Mouse (Mus musculus) left cerebral cortex, adult 18-20 months (tissue): Measurements from ENCODE around the gene Inava. TPM values are rescaled to one million over a fixed set of nuclear protein-coding genes. Genes with fewer than 3 reads are reported as not detected.
A peak's percentile ranks its signal among the peaks of the same experiment; 100 is the strongest.

Source experiments
- DNase-seq, 2 experiments: peaks; one replicate each; pipeline ENCODE4 v3.0.0; 2021 to 2022; ENCODE audit warnings: low spot score in 2 of 2, mixed read lengths in 1 of 2
- total RNA-seq, 2 experiments: library from RNA; stranded (reverse); gene quantifications; 2 replicates each; pipeline ENCODE4 v1.2.3; 2021

Inava gene
- total RNA-seq, 2 experiments from 2014 or later, result 1.6 to 2.3 TPM

DNA sequence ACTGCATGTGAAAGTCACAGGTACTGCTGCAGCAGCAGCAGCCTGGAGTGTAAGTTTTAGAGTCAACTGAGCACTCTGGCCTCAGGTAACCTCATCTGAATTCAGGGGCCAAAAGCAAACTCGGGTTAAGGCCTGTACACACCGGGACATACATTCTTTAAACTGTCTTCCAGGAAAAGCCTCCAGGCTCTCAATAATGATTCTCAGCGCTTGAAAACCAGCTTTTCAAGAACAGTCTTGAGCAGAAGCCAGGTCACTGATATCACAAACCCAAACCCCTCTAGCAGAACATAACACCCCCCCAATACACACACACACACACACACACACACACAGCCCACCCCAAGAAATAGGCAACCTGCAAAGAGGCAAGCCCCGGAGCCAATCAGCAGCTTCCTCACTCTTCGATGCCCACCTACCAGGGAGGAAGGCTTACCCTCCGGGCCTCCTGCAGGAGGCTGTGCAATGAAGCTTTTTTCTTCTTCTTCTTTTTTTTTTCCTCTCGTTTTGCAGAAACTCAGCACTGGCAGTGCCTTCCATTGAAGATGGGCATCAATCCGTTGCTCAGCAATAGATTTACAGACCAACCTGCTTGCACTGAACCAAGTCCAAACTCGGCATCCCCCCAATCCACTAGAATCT is 1.7 kb downstream of the Inava start:
- no peak for DNase-seq

DNA sequence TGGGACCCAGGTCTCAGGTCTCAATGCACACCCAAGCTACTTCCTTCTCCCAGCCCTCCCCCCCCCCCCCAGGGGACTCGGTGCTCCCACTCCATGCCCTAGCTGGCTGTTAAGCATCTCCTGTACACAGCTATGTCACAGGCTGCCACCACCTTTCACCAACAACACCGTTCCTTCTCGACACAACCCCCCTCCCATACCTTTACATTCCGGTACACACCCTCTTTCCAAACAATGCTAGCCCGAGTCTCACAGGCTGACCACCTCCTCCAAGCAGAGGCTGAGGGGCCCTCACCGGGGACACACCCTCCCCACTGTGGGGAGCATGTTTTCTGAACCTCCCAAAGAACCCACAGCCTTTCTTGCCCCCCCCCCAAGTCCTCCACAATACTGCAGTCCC is 2.5 kb downstream of the Inava start:
- DNase-seq, result no peak

DNA sequence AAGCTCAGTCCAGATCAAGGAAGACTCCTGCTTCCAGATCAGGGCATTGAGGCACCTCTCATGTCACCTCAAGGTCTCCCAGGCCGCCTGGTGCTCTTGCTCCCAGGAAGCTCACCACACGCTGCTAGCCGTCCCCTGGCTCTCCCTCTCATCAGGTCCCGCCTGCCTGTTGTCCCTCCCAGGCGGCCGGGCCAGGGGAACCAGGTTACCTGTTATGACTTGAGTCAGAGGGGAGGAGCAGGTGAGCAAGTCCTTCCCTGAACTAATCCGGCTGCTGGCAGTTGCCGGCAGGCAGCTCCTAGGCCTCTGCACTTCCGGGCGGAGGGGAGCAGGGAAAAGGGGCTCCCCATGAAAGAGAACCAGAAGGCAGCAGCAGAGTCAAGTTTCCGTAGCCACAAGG is 3.9 kb downstream of the Inava start:
- no peak for DNase-seq

DNA sequence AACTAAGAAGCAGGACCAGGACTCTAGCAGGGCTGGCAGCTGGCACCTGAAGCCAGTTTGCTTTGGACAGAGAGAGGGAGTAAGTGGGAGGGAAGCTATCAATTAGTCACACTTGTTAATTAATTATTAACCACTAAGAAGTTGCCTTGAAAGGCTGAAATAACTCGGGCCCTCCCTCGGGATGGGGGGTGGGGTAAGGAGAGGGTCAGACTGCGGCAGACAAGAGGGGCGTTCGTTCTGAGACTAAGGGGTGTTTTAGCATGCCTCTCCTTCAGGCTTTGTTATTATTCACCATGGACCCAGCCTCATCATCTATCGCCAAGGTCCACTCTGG is 5.1 kb downstream of the Inava start:
- DNase-seq, result no peak

DNA sequence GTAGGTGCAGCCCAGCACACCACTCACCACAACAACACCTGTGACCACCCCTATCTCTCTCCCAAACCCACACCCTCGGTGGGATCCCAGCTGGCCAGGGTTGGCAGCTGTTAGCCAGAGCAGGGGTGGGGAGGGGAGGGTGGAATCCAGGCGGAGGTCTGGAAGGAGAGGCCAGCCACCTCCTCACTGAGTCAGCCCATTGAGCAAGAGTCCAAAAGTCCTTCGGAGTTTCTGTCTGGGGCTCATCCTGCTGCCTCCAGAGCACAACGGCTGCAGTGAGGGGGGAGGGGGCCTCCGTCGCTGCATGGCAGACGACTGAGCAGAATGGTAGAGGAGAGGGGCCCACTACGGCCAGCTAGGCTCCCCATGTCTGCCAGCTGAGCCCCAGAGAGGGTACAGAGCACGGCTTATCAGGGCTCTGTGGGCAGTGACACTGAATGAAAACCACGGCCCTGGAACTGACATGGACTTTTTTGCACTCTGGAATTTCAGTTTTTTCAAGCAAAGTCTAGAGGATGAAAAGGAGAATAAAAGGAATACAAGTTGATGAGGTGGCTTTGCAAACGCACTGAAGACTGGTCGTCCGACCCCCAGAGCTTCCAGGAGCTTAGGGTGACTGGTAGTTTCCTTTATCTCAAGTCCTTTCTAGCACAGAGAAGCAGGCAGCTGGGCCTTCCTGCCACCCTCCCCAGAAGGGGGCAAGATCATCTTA is 5.6 kb downstream of the Inava start:
- DNase-seq, result no peak

DNA sequence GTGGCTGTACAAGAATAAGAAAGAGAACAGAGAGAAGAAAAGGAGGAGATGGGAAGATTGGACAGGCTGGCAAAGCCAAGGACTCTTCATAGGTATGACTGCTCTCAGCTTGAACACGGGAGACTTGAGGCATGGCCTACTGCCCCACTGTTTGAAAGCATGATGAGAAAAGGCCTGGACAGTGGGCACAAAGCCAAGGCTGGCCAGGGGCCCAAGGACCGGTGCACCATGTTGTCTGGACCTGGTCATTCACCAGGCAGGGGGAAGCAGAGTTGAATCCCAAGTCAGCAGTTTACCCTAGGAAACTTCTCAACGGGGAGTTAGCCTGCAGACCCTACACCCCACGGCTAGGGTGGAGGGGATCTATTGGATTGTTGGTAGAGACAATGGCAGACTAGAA is 6.2 kb downstream of the Inava start:
- no peak for DNase-seq

DNA sequence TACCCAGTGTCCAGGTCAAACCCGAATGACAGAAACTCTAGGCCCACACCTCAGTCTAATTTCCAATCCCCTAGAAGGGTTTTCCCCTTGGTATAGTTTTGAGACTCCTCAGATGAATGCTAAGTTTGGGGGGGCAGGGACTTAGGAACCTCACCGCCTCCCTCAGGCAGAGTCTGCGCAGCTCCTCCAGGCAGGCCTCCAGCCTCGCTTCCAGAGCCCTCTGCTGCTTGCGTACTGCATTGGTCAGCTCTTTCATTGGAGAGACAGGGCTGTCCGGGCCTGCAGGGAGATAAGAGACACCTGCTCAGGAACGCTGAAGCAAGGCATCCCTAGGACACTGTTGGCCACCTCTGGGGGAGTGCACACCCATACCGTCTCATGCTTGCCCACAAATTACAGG is 7.4 kb downstream of the Inava start:
- no peak for DNase-seq

DNA sequence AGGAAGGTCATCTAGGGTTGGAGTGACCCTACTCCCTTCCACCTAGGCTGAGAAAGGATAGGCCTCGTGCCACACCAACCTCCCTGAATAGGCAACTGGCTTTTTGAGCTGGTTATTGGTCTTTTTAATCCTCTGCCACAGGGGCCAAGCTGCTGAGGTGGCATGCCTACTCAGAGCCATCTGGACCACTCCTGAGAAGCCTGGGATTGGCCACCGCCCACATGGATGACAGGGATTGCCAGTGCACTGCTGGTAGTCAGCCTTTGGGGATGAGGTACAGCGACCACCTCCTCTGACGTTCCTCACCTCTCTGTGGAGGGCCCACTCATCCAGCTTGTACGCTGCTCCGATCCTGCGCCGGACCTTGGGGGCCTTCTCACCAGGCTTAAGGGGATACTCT is 8.2 kb downstream of the Inava start:
- no peak for DNase-seq

DNA sequence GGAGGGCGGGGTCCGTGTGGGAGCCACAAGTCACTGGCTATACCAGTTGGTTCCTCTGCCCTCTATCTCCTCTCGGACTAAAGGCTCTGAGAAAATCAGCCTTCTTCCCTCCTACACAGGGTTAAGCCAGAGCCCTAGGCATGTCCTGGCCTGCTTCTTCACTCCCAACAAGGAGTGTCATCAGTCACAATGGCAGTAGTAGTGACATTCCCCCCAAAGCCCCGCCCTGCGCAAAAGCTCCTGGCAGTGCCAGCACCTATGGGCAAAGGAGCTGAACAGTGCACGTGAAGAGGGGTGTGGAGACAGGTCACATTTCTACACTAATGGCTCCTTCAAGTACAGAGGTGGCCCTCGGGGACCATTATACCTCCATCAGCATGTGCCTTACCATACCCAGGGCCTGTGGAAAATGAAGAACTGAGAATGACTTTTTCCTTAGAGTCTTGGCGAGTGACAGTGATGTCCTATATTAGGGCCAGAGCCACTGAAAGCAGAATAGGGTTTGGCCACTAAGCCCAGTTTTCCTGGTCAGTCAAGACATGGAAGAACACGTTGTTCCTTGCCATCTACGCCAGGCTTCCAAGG is 10.2 kb downstream of the Inava start:
- DNase-seq, result no peak

DNA sequence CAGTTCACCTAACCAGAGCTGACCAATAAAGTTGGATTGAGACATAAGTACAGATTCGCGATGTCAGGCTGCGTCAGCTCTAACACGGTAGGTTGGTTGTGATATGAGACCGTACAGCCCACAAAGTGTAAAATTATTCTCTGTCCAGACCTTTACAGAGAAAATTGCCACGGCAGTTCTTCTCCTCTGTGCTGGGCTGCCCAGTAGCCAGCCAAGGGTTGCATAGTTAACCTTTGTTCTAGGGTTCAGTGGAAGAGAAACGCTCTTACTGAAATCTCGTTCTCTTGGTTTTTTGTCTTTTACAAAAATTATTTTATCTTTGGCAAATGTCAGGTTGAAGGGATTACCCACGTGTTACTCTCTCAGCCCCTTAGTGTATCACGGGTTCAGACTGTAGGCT is 11.7 kb downstream of the Inava start:
- DNase-seq, result no peak

DNA sequence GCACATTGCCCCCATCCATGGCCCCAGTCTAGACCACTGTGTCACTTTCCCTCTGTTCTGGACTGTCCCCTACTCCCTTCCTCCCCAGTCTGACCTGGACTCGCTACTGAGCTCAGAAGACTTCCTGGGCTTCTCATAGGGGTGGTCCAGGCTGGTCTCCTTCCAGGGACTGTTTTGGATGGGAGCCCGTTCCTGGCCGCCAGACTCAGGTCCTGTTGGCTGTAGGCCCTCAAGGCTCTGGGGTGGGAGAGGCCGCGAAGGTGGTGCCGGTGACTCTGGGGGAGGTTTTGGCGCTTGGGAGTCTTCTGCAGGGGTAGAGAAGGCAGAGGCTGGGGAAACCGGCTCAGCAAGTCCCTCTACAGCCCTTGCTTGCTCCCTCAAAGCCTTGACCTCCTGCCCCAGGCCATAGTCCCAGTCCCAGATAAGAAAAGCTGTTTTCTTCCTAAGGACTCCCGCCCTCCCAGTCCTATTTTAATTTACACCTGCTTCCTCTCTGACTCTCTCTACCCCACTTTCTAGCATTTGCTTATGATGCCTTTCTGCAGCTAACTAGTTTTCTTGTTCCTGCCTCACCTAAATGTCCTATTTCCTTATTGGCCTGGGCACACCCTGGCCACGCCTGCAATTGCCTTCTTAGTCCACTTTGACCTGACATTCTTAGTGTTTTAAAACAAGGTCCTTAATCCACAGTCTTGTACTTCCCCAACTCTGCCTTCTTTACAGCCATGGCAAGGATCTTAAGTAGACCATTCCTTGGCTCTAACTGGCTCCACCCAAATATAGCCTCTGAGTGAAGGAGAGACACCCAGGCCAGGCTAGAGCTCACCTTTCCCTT is 13.8 kb downstream of the Inava start:
- no peak for DNase-seq

DNA sequence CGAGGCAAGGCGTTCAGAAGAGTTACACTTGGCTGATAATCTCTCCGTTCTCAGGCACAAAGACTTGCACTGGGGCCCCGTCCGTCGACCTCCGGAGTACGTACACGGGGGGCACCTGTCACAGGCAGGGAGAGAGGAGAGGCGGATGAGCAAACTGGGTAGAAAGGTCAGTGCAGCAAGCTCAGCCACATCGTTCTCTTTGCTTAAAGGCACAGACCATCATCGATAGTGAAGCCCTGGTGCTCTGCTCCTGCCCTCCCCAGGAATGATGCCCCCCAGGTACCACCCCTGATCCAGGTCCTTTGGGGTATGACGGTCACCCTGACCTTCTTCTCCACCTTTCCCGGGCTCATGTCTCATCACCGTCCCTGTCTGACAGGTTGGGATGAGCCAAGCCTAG is 19.8 kb downstream of the Inava start:
- DNase-seq, result no peak

DNA sequence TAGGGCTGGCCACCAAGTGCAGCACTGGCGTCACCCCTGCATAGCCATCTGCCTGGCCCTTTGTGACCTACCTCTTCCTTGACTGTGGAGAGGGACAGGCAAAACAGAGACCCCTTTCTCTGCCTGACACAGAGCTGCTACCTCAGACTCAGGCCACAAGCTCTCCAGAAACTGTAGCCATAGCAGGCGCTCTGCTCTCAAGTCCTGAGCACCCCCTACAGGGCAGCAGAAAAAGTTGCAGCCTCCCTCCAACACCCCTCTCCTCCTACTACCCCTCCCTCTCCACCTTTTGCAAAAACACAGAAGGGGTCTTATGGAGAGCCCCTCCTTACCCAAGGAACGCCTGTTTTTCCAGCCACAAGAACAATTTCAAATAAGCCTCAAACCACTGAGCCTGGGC is 21.3 kb downstream of the Inava start, which contains the start of gene Mroh3:
Gene Mroh3, minus strand, starts transcription at position 26 of the 400 bp plus-strand sequence.
- peak in 1 of 2 experiments; percentile 37 for DNase-seq

DNA sequence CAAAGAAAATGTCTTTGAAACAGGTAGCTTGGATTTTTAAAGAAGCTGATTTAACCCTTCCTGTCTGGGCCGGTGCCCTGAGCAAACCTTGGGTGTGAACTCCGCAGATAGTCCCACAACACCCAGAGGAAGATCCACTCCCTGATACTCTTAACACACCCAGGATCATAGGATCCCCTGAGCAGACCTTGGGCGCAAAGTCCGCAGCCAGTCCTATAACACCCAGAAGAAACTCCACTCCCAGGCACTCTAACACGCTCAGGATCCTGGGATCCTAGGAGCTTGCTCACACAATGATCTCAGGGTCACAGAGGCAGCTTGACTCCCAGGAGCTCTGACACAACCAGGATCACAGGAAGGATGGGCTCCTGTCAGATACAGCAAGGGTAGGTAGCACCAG is 44.0 kb downstream of the Inava start:
- DNase-seq, result no peak

DNA sequence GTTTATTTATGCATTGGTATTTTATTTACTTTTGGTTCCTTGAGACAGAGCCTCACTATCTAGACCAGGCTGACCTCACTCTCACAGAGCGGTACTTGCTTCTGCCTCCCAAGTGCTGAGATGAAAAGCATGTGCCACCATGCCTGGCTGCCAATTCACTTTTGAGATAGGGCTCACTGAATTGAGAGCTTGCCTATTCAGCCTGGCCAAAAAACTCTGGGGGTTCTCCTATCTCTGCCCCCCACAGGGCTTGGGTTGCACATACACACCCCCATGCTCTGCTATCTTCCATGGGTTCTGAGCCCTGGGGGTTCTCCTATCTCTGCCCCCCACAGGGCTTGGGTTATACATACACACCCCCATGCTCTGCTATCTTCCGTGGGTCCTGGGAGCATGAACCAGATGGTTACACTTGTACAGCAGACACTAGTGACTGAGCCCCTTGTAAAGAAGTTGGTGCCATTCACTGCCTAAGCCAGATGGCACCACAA is 54.5 kb downstream of the Inava start:
- no peak for DNase-seq

DNA sequence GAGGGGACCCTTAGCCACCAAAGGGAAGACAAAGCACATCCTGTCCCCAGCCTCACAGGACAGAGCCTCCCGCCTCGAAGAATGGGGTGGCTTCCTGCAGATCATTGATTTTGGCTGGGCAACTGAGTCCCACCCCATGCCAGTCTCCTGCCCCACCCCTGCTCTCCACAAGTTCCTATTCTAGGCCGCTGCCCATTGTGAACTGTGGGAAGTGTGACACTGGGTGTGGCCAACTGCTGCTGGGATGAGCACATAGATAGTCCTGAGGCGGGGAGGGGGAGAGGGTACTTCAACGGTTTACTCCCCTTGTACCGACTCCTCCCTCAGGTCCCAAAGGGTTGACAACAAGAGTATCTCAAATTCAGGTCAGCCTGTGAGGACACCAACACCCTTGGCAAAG is 55.3 kb downstream of the Inava start:
- DNase-seq, result peak in 1 of 2 experiments; percentile 2

DNA sequence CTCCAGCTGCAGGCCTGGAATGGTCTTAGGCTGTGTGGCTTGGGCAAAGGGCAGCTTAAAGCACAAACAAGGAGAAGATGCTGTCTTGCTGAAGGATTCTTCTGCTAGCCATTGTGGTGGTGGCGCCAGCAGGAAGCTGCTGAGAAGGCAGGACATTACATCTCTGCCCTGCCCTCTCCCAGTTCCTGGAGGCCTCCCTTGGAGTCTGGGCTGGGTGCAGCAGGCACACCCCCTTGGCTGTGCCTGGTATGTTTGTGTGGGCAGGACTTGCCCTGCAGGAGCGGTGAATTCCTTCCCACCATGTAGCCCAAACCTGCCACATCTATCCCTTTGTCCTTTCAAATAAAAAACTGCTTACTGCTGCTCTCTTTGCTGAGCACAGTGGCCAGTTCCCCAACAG is 57.0 kb downstream of the Inava start:
- peak in 1 of 2 experiments; percentile 1 for DNase-seq

DNA sequence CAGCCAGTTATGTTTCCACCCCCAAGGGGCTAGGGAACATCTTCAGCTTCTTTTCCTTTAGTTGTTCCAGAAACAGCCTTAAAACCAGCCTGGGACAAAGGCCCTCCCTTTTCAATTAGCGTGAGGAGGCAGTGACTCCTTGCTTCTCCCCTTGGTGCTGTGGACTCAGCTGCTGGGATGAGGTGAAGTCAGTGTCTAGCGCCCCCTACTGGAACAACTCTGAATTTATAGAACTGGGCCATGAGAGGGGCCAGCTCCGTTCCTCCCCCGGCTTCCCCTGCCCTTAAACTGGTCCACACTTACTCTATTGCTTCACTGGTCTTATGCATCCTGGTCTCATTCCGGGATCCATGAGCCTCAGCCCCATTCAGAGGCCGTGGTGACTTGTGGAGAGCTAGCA is 58.9 kb downstream of the Inava start:
- DNase-seq, result peak in 1 of 2 experiments; percentile 66

DNA sequence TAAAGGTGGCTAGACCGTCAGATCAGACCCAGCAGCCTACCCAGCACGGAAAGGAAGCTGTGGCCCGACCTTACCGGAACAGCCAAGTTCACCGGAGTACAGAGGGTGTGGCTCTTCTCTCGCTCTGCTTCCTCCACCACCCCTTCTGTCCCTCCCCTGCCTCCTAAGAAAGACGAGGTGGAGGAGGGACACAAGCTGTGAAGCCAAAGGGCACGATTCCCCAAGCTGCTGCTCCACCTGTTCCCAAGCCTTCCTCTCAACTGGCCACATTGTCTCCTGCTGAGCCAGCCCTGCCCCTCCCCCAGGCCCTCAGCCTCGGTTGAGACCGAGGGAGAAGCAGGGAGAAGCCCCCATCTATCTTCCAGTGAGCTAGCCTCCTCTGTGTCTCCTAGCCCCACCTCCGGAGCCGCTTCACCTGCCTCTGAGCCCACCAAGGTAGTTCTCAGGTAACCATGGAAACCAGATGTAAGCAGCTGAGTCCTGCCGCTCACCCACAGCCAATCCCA is 59.9 kb downstream of the Inava start:
- DNase-seq, result peak in 1 of 2 experiments; percentile 2

DNA sequence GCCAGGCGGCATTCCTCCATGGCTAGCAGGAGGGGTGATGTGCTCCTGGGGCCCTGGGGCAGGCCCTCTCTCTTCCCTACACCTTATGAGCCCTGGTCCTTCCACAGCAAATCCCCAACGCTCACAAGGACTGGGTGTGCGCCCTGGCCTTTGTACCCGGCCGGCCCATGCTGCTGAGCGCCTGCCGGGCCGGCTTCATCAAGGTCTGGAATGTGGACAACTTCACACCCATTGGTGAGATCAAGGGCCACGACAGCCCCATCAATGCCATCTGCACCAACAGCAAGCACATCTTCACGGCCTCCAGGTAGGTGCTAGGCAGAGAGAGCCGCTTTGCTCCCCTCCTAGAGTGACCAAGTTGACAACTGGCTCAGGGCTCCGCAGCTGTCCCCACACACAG is 61.4 kb downstream of the Inava start:
- no peak for DNase-seq

DNA sequence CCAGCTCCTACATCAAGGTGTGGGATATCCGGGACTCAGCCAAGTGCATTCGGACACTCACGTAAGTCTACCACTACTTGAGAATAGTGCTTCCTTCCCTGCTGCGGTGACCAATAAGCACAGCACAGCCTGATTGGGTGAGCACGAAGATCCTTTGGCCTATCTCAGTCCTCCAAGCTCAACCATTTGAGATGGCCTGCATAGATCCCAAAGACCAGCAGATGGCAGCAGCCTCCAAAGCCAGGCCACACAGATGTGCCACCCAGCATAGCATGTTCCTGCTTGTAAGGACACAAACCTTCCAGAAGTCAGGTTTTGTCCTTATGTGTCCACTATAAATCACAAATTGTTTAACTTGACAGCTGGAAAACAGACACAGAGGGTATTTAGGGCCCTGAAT is 64.0 kb downstream of the Inava start:
- peak; percentile 73 to 79 for DNase-seq
